Mouse (Mus musculus) liver, embryonic 18 days (tissue): ENCODE data around the gene E130116L18Rik. TPM values are rescaled to one million over a fixed set of nuclear protein-coding genes. Genes with fewer than 3 reads are reported as not detected.

Experiments used
- polyA plus RNA-seq: library from polyadenylated mRNA; depleted of rRNA; stranded (reverse); fragments of >200 nt; gene quantifications from 2 replicates; pipeline ENCODE4 v1.2.3, GENCODE M21; 2012; rRNA removed

E130116L18Rik gene
- polyA plus RNA-seq: not detected in 2 replicates

GRCm38 (mm10) chr5:25222752-25223702 is at the start of gene E130116L18Rik:
Gene E130116L18Rik, minus strand, starts transcription at chr5:25223153.

GRCm38 (mm10) chr5:25221604-25222003 is 1.3 kb downstream of the E130116L18Rik start, which contains the start of gene Galnt11:
Gene Galnt11, plus strand, starts transcription at chr5:25221904.

GRCm38 (mm10) chr5:25181004-25181531 is 41.9 kb downstream of the E130116L18Rik start, which contains the start of gene Galntl5:
Gene Galntl5, plus strand, starts transcription at chr5:25181460.

Other genes starting within 250 kb of the E130116L18Rik start
- 6.9 and 9.6 TPM in 2 replicates for gene Prkag2, start 122.5 kb downstream of the E130116L18Rik start, polyA plus RNA-seq
- gene Galntl5, start 41.7 kb downstream of the E130116L18Rik start, polyA plus RNA-seq: not detected in 2 replicates
- 12.1 TPM in 2 replicates for gene Galnt11, start 1.2 kb downstream of the E130116L18Rik start, polyA plus RNA-seq